Mouse (Mus musculus): ENCODE measurements around the gene Kif16b. TPM values are rescaled to one million over a fixed set of nuclear protein-coding genes. Genes with fewer than 3 reads are reported as not detected.

The Kif16b gene
- polyA plus RNA-seq, 1 experiment from 2014 or later, result 4.2 TPM

DNA sequence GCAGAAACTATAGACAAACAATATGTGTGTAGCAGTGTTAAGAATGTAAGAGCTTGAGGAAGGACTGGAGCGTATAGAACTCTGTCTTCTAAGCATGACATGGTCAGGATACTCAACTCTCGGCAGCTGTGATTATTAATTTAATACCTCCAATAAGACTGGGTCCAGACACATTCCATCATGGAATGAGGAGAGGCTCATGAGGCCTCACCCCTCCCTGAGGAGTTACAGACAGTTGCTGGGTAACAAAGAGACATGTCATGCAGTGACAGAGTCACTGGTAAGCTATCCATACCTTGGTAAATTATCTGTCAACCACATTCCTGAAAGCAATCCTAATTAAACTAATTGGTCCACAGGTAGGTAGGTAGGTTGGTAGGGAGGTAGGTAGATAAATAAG lies 277.1 kb downstream of the Kif16b start:
- H3K4me1 ChIP-seq (replicated peaks), result no peaks in the 10 kb centered on the region; the same call in 1 of the 2 replicates
- H3K9ac ChIP-seq, result no peak overlapping the region
- no peaks in the 10 kb centered on the region for H3K27me3 ChIP-seq
- 76% methylated on average over 2 of the region's 2 CpGs for WGBS
- H3K4me2 ChIP-seq, result no peak overlapping the region
- no peaks in the 10 kb centered on the region for H3K9me3 ChIP-seq
- ATAC-seq (ENCODE audit: low FRiP score), result no peak
- H3K4me3 ChIP-seq, result no peak overlapping the region
- no peak overlapping the region for H3K27ac ChIP-seq
- H3K36me3 ChIP-seq, result 0 out of 2 replicates have a peak, but pooled peaks cover 5% of the 10 kb centered on the region

- no peak for ATAC-seq (ENCODE audit: low FRiP score)
- peaks cover 9% of the 10 kb centered on the region; the same call in 1 of the 2 replicates for H3K36me3 ChIP-seq
- 0 out of 2 replicates have a peak, but pooled peaks cover 3% of the 10 kb centered on the region for H3K9me3 ChIP-seq
- H3K9ac ChIP-seq, result no peak overlapping the region
- no peak overlapping the region for H3K4me2 ChIP-seq
- H3K27me3 ChIP-seq, result no peaks in the 10 kb centered on the region
- no peaks in the 10 kb centered on the region; the same call in 1 of the 2 replicates for H3K4me1 ChIP-seq (replicated peaks)
- H3K4me3 ChIP-seq, result no peak overlapping the region
- 96% methylated on average over 4 of the region's 4 CpGs for WGBS
- H3K27ac ChIP-seq, result no peak overlapping the region
Observed at GRCm38 (mm10) chr2:142621152-142621551, 280.2 kb downstream of the Kif16b start.

- H3K36me3 ChIP-seq, result peaks cover 11% of the 10 kb centered on the region; the same call in 1 of the 2 replicates
- H3K4me2 ChIP-seq, result no peak overlapping the region
- H3K4me3 ChIP-seq, result no peak overlapping the region
- no peaks in the 10 kb centered on the region; the same call in 1 of the 2 replicates for H3K4me1 ChIP-seq (replicated peaks)
- 0 out of 2 replicates have a peak, but pooled peaks cover 7% of the 10 kb centered on the region for H3K9me3 ChIP-seq
- no peak overlapping the region for H3K9ac ChIP-seq
- ATAC-seq (ENCODE audit: low FRiP score), result no peak
- no peaks in the 10 kb centered on the region for H3K27me3 ChIP-seq
- H3K27ac ChIP-seq, result no peak overlapping the region
Observed at GRCm38 (mm10) chr2:142619926-142620325, 281.4 kb downstream of the Kif16b start.

DNA sequence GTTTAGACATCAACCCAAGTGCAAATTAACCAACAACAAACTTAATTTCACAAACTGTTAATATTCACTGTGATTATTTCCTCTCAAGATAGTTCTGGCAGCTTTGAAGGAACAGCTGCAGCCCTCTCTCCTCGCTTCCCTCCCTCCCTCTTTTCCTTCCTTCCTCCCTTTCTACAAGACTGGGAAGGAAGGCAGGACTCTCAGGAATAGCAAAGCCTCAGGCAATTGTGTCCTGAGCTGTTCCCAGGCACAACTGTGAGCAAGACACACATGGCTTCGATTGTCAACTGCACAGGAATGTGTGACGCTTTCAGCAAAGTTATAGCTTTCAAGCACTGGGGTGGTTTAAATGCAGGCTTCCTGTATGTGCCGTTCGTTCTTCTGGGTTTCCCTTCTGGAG lies 286.8 kb downstream of the Kif16b start:
- 0 out of 2 replicates have a peak, but pooled peaks cover 7% of the 10 kb centered on the region for H3K9me3 ChIP-seq
- no peak overlapping the region for H3K27ac ChIP-seq
- H3K4me2 ChIP-seq, result no peak overlapping the region
- no peaks in the 10 kb centered on the region for H3K4me1 ChIP-seq (replicated peaks)
- ATAC-seq (ENCODE audit: low FRiP score), result no peak
- H3K4me3 ChIP-seq, result no peak overlapping the region
- H3K36me3 ChIP-seq, result peaks cover 8% of the 10 kb centered on the region; the same call in 1 of the 2 replicates
- no peak overlapping the region for H3K9ac ChIP-seq
- H3K27me3 ChIP-seq, result no peaks in the 10 kb centered on the region
- WGBS, result 84% methylated on average over 5 of the region's 5 CpGs

GRCm38 (mm10) chr2:142612359-142612953 lies 288.9 kb downstream of the Kif16b start:
- no peak overlapping the region for H3K9ac ChIP-seq
- peaks cover 5% of the 10 kb centered on the region; the same call in 1 of the 2 replicates for H3K36me3 ChIP-seq
- H3K4me1 ChIP-seq (replicated peaks), result peaks cover 9% of the 10 kb centered on the region
- H3K9me3 ChIP-seq, result 0 out of 2 replicates have a peak, but pooled peaks cover 7% of the 10 kb centered on the region
- no peak overlapping the region for H3K4me3 ChIP-seq
- no peaks in the 10 kb centered on the region for H3K27me3 ChIP-seq
- no peak overlapping the region for H3K27ac ChIP-seq
- 90% methylated on average over 5 of the region's 5 CpGs for WGBS
- ATAC-seq (ENCODE audit: low FRiP score), result no peak
- H3K4me2 ChIP-seq, result no peak overlapping the region

DNA sequence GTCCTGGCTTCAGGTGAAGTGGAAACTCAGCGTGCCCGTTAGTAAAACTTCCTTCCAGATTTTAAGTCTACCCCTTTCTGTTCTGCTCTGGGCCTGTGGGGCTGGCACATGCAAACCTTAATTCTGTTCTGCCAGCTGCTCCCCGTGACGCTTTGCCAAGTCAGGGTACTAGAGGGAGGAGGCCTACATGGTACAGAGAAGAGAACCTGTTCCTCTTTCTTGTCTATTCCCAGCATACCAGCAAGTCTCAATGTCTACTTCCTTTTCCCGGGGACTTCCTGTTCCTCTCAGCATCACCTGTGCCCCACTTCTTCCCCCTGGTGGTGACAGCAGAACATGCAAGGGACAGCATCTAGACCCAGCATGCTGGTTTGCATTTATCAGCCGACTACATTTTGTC lies 290.2 kb downstream of the Kif16b start:
- 0 out of 2 replicates have a peak, but pooled peaks cover 3% of the 10 kb centered on the region for H3K9me3 ChIP-seq
- no peak overlapping the region for H3K27ac ChIP-seq
- peaks cover under 1% of the 10 kb centered on the region; the same call in 1 of the 2 replicates for H3K36me3 ChIP-seq
- no peaks in the 10 kb centered on the region for H3K27me3 ChIP-seq
- H3K4me2 ChIP-seq, result no peak overlapping the region
- no peak overlapping the region for H3K4me3 ChIP-seq
- peaks cover 9% of the 10 kb centered on the region for H3K4me1 ChIP-seq (replicated peaks)
- 78% methylated on average over 6 of the region's 6 CpGs for WGBS
- ATAC-seq (ENCODE audit: low FRiP score), result peak; percentile 46; the same call in 1 of the 2 replicates
- H3K9ac ChIP-seq, result no peak overlapping the region

DNA sequence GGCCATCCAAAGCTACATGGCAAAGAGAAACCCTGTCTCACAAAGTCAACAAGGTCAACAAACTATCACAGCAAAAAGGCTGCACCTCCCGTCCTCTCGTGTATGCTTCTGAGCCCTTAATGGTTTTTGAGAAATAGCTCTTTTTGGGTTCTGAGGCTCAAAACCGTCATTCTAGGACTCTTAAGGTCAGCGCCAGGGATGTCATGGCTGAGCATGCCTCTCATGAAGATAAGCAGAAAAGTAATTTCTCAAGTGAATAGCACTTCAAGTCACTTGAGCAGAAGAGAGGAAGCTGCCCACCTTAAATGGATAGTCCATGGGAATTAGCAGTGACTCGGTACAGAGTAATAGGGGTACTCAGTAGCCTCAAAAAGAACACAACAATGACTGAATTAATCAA lies 291.1 kb downstream of the Kif16b start:
- ATAC-seq (ENCODE audit: low FRiP score), result no peak
- Histone ChIP-seq H3K27ac (no peak overlapping the region), H3K9ac (no peak overlapping the region), H3K4me1 (replicated peaks) (peaks cover 9% of the 10 kb centered on the region), H3K4me3 (no peak overlapping the region), H3K9me3 (no peaks in the 10 kb centered on the region), H3K4me2 (no peak overlapping the region), H3K36me3 (no peaks in the 10 kb centered on the region), H3K27me3 (no peaks in the 10 kb centered on the region)
- 90% methylated on average over 5 of the region's 5 CpGs for WGBS

DNA sequence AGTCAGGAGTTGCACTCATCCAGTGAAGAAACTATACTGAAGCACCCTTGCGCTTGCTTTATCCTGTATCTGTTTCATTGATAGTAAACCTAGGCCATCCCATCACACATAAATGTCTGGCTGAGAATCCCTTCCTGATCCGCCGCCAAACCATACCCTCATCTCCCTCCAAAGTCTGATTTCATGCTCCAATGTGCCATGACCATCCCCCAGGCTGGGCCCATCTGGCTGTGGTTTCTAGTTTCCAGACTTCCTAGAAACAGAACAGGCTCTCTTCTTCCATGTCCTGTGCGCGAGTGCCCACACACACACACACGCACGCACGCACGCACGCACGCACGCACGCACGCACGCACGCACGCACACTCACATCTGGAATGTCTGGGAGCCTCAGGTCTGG lies 292.6 kb downstream of the Kif16b start:
- no peak overlapping the region for H3K4me3 ChIP-seq
- no peaks in the 10 kb centered on the region for H3K27me3 ChIP-seq
- 74% methylated on average over 17 of the region's 17 CpGs for WGBS
- H3K4me2 ChIP-seq, result no peak overlapping the region
- H3K36me3 ChIP-seq, result no peaks in the 10 kb centered on the region
- ATAC-seq (ENCODE audit: low FRiP score), result peak; percentile 40
- H3K4me1 ChIP-seq (replicated peaks), result peaks cover 9% of the 10 kb centered on the region
- no peaks in the 10 kb centered on the region for H3K9me3 ChIP-seq
- H3K27ac ChIP-seq, result peak overlapping the region; percentile 48
- H3K9ac ChIP-seq, result no peak overlapping the region

- Histone ChIP-seq H3K4me3 (no peak overlapping the region), H3K27ac (no peak overlapping the region)
- 85% methylated on average over 4 of the region's 4 CpGs for WGBS
Observed at GRCm38 (mm10) chr2:142604762-142605161, 296.6 kb downstream of the Kif16b start.

DNA sequence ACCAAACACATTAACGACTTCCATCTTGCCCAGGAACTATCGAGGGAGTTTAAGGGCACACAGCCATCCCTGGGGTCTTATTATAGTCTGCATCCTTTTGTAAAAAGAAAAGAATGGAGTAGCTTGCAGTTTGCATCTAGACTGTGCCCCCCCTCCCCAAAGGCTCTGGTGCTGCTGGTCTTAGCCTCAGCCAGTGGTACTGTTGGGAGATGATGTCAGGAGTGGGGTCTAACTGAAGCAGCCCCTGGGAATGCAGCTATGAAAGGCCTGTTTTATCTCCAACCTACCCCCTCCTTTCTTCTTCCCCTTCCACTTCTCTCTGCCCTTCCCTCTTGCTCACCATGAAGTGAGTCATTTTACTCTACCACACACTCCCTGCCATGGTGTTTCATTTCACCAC lies 298.1 kb downstream of the Kif16b start:
- Histone ChIP-seq H3K4me2 (no peak overlapping the region), H3K36me3 (no peaks in the 10 kb centered on the region), H3K9me3 (no peaks in the 10 kb centered on the region), H3K27ac (no peak overlapping the region), H3K4me1 (replicated peaks) (0 out of 2 replicates have a peak, but pooled peaks cover 3% of the 10 kb centered on the region), H3K27me3 (no peaks in the 10 kb centered on the region), H3K9ac (no peak overlapping the region), H3K4me3 (no peak overlapping the region)
- 66% methylated on average over 2 of the region's 2 CpGs for WGBS
- no peak for ATAC-seq (ENCODE audit: low FRiP score)

More at GRCm38 (mm10) chr2:142604762-142605161, 296.6 kb downstream of the Kif16b start:
- no peak for ATAC-seq (ENCODE audit: low FRiP score)
- Histone ChIP-seq H3K27me3 (no peaks in the 10 kb centered on the region), H3K9ac (no peak overlapping the region), H3K4me2 (no peak overlapping the region), H3K36me3 (no peaks in the 10 kb centered on the region), H3K9me3 (no peaks in the 10 kb centered on the region), H3K4me1 (replicated peaks) (peaks cover 9% of the 10 kb centered on the region)

- no peak for ATAC-seq (ENCODE audit: low FRiP score)
- Histone ChIP-seq H3K27me3 (no peaks in the 10 kb centered on the region), H3K27ac (no peak overlapping the region), H3K4me1 (replicated peaks) (peaks cover 14% of the 10 kb centered on the region), H3K36me3 (no peaks in the 10 kb centered on the region), H3K4me2 (no peak overlapping the region), H3K4me3 (no peak overlapping the region), H3K9me3 (no peaks in the 10 kb centered on the region), H3K9ac (no peak overlapping the region)
- WGBS, result 81% methylated on average over 4 of the region's 4 CpGs
Observed at GRCm38 (mm10) chr2:142599235-142599634, 302.1 kb downstream of the Kif16b start.

DNA sequence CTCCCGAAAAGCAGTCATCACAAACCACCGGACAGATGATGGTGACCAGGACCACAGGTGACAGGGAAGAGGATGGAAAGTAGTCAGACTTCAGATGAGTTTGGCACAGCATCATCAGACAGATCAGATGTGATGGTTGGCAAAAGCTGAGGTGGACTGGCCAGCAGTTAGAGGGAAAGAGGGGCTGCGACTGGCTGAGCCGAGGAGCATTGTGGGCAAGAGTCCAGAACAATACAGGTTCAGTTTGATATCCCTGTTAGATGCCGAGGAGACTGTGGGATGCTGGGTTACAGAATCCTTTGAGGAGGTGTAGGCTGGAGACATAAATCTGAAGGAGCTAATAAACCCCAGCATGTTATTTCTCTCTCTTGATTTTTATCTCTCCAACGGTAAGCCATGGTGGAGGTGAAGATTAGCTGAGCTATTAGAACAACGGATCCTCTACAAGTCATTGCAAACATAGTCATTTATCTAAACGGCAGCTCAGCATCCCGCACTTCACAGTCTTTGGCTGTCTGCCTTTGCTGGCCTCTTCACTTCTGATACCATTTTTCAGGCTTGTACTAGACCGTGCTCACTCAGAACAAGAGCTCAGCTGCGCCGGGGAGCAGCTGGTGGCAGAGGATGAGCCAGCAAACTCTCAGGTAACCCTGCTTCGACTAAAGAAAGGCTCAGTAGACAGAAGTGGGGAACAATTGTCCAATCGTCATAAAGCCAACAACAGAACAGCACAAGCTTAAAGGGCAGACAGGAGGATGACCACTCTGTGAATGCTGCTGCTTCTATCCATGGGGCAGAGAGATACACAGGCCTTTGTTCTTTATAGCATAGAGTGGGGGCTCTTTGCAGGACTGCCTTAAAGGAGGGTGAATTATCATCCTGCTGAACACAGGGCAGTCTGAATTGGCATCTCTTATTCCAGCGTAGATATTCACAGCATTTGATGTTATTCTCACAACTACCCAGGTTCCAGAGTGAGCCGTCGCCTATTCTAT lies 304.9 kb downstream of the Kif16b start:
- peak; percentile 60; the same call in 1 of the 2 replicates for ATAC-seq (ENCODE audit: low FRiP score)
- Histone ChIP-seq H3K27me3 (no peaks in the 10 kb centered on the region), H3K9me3 (no peaks in the 10 kb centered on the region), H3K4me1 (replicated peaks) (peaks cover 14% of the 10 kb centered on the region), H3K36me3 (no peaks in the 10 kb centered on the region), H3K4me3 (no peak overlapping the region), H3K9ac (no peak overlapping the region), H3K27ac (0 out of 2 replicates have a peak overlapping the region, but pooled peaks have one; percentile 2), H3K4me2 (no peak overlapping the region)
- 73% methylated on average over 17 of the region's 17 CpGs for WGBS
